Mouse (Mus musculus) lung, embryonic 14.5 days (tissue): ENCODE measurements at regions not wholly inside any gene's neighbourhood (a gene's known extent, or its start where the extent isn't known, plus 50 kb on each side); places are given as distances from the start of the nearest gene placed in this dataset.

ENCODE experiments used
- ATAC-seq: fragments of 200-750 bp; cut with Nextera tagmentation; 2 replicates; pipeline ENCODE4 v1.8.0; 2017; ENCODE audit warnings: mild to moderate bottlenecking, moderate TSS enrichment, moderate library complexity; ENCODE audit not compliant: insufficient read depth
- DNase-seq: peaks from one replicate; pipeline ENCODE4 v3.0.0-alpha.2; 2015
- H3K27ac ChIP-seq: fragments of 300-500 bp; sonication (generic); 2 replicates; pipeline ENCODE4 v1.5.1; 2014; ENCODE audit warnings: low read depth, mild to moderate bottlenecking, moderate library complexity
- H3K27me3 ChIP-seq: fragments of 300-500 bp; sonication (generic); 2 replicates; pipeline ENCODE4 v1.6.1; 2014; ENCODE audit warnings: low read length, control low read depth; ENCODE audit not compliant: insufficient read depth
- H3K36me3 ChIP-seq: fragments of 300-500 bp; sonication (generic); 2 replicates; pipeline ENCODE4 v1.6.1; 2014; ENCODE audit warnings: control low read depth; ENCODE audit not compliant: insufficient read depth
- H3K4me1 ChIP-seq: fragments of 300-500 bp; sonication (generic); 2 replicates; pipeline ENCODE4 v1.6.1; 2014; ENCODE audit warnings: antibody characterized with exemption, control low read depth; ENCODE audit not compliant: insufficient read depth
- H3K4me2 ChIP-seq: fragments of 300-500 bp; sonication (generic); 2 replicates; pipeline ENCODE4 v1.6.1; 2014; ENCODE audit warnings: mild to moderate bottlenecking
- H3K4me3 ChIP-seq: fragments of 300-500 bp; sonication (generic); 2 replicates; pipeline ENCODE4 v1.5.1; 2014; ENCODE audit warnings: low read depth, low read length
- H3K9ac ChIP-seq: fragments of 300-500 bp; sonication (generic); 2 replicates; pipeline ENCODE4 v1.6.1; 2014
- H3K9me3 ChIP-seq: fragments of 300-500 bp; sonication (generic); 2 replicates; pipeline ENCODE4 v1.6.1; 2016; ENCODE audit warnings: low read depth, low read length, control low read depth
- CTCF ChIP-seq: IDR thresholded peaks from 2 replicates; pipeline ENCODE4 v1.5.1; 2016; ENCODE audit warnings: antibody characterized with exemption, low read depth
- WGBS: fragments of 180-500 bp; shearing (Covaris S2); extraction: QIAGEN DNeasy Blood & Tissue Kit; methylation state at CpG from one replicate; pipeline ENCODE4 v1.1.7; 2014; 5-methylcytosine and 5-hydroxymethylcytosine counted together

DNA sequence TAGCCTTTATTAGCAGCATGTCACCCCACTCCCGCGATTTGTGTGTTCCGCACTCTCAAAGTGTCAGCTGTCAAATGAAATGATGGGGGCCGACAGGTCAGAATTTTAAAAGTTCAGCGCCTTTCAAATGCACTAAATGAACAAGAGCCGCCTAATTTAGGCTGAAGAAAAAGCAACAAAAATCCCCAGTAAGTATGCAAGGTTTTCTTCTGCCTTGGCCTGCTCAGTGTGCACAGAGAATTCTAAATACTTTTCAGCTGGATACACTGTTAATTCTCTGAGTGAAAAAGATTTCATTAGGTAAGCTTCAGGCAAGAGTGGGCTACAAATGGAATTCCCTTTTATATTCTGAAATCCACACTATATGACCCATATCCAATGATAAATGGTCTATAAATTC lies 125.9 kb upstream of the BC052040 start:
- H3K4me1 ChIP-seq, result no peaks in the 10 kb centered on the region
- DNase-seq, result no peak
- H3K4me3 ChIP-seq, result no peak overlapping the region
- H3K27me3 ChIP-seq, result no peaks in the 10 kb centered on the region
- H3K27ac ChIP-seq, result no peak overlapping the region
- no peak overlapping the region for H3K4me2 ChIP-seq
- no peak overlapping the region for H3K9ac ChIP-seq
- ATAC-seq, result no peak
- no peaks in the 10 kb centered on the region for H3K9me3 ChIP-seq
- no peak for TF ChIP-seq CTCF
- 70% methylated on average over 6 of the region's 6 CpGs for WGBS
- no peaks in the 10 kb centered on the region for H3K36me3 ChIP-seq

DNA sequence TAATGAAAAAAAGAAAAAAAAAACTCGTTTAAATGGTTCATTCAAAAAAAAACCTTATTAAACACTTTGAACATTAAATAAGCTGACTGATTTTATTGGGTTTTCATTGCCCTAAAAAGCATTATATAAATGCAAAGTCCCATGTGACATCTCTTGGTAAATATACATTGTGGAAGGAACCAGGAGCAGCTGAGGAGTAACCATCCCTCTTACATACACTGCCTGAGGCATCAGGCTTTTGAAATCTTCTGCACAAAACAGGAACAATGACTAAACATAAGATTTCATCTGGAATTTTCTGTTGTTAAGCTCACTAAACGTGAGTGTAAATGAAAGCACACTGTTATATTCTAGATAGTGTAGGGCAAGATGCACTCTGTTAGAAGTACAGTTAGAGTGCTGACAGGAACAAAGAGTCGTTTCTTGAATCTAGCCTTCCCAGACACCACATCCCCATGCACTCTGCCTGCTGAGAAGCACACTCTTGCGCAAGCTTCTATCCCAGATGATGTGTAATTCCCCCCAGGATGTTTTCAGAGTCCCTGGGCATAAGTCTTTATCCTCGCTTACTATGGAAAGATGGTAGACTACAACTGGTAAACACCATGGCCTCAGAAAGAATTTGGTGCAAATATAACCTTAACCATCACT lies 125.0 kb upstream of the BC052040 start:
- no peak overlapping the region for H3K4me2 ChIP-seq
- H3K9ac ChIP-seq, result no peak overlapping the region
- H3K4me3 ChIP-seq, result no peak overlapping the region
- no peaks in the 10 kb centered on the region for H3K4me1 ChIP-seq
- ATAC-seq (no peak), DNase-seq (no peak)
- H3K36me3 ChIP-seq, result no peaks in the 10 kb centered on the region
- TF ChIP-seq CTCF, result no peak
- no peaks in the 10 kb centered on the region for H3K9me3 ChIP-seq
- H3K27ac ChIP-seq, result no peak overlapping the region
- H3K27me3 ChIP-seq, result no peaks in the 10 kb centered on the region
- 59% methylated on average over 5 of the region's 5 CpGs for WGBS

DNA sequence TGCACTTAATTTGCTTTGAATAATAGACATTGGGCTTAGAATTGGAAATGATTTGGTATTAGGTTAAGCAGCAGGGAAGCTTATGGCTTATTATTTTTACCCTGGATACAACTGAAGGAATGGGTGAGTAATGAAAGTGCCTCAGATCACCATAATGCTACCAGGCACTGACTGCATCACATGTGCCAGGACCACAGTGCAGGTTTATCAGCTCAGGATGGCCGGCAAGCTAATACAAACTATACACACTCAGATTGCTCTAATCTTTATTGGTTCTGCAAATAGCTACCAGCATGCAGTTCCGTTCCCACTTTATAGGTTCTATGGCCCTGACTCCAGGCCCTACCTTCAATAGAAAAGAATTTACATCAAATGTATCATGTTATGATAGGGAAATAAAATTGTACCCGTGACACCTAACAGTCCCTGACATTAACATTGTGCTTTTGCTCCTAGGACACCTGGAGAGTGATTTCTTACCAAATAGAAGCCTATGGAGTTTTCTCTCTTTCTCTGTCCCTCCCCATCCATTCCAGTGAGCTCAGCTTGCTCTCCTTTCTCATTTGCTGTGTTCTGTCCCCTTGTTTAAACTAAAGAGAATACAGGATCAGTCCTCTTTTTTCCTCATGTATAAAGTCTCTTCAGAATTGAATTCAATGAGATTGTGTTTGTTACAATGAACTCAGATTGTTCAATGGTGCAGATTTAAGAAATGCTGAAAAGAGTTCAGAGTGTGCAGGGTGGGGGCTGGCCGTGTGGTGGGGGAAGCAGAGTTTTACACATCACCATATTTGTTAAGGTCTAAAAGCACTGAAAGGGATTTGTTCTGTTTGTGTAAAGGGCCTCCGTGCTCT lies 121.3 kb upstream of the BC052040 start:
- no peaks in the 10 kb centered on the region for H3K9me3 ChIP-seq
- H3K36me3 ChIP-seq, result no peaks in the 10 kb centered on the region
- H3K4me3 ChIP-seq, result no peak overlapping the region
- H3K27ac ChIP-seq, result no peak overlapping the region
- H3K4me2 ChIP-seq, result no peak overlapping the region
- H3K4me1 ChIP-seq, result no peaks in the 10 kb centered on the region
- no peak for DNase-seq
- no peak overlapping the region for H3K9ac ChIP-seq
- ATAC-seq, result no peak
- 47% methylated on average over 5 of the region's 5 CpGs for WGBS
- no peak for TF ChIP-seq CTCF
- no peaks in the 10 kb centered on the region for H3K27me3 ChIP-seq

DNA sequence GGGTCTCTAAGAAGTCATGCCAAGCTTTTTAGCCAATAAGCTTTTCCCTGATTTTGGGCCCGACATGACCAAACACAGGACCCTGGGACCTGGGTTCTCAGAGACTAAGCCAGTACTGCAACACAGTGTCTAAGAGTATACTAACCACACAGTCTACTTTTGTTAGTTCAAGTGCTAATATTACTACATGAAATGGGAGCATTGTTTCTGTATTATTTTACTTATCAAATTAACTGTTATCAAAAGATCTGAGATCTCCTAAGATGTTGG lies 120.7 kb upstream of the BC052040 start:
- H3K4me2 ChIP-seq, result no peak overlapping the region
- no peaks in the 10 kb centered on the region for H3K36me3 ChIP-seq
- DNase-seq (no peak), ATAC-seq (0 out of 2 replicates have a peak, but pooled peaks have one; percentile 31)
- H3K4me1 ChIP-seq, result no peaks in the 10 kb centered on the region
- WGBS, result 48% methylated on average over 1 of the region's 1 CpGs
- no peak overlapping the region for H3K4me3 ChIP-seq
- no peaks in the 10 kb centered on the region for H3K9me3 ChIP-seq
- no peak for TF ChIP-seq CTCF
- H3K27ac ChIP-seq, result no peak overlapping the region
- no peaks in the 10 kb centered on the region for H3K27me3 ChIP-seq
- no peak overlapping the region for H3K9ac ChIP-seq

- H3K27ac ChIP-seq, result no peak overlapping the region
- no peaks in the 10 kb centered on the region for H3K27me3 ChIP-seq
- 59% methylated on average over 4 of the region's 4 CpGs for WGBS
- peaks cover 4% of the 10 kb centered on the region for H3K4me1 ChIP-seq
- TF ChIP-seq CTCF, result no peak
- H3K9ac ChIP-seq, result no peak overlapping the region
- DNase-seq (no peak), ATAC-seq (no peak)
- H3K4me3 ChIP-seq, result no peak overlapping the region
- H3K36me3 ChIP-seq, result no peaks in the 10 kb centered on the region
- no peak overlapping the region for H3K4me2 ChIP-seq
- H3K9me3 ChIP-seq, result no peaks in the 10 kb centered on the region
Observed at GRCm38 (mm10) chr2:115466170-115466569, 115.3 kb upstream of the BC052040 start.

DNA sequence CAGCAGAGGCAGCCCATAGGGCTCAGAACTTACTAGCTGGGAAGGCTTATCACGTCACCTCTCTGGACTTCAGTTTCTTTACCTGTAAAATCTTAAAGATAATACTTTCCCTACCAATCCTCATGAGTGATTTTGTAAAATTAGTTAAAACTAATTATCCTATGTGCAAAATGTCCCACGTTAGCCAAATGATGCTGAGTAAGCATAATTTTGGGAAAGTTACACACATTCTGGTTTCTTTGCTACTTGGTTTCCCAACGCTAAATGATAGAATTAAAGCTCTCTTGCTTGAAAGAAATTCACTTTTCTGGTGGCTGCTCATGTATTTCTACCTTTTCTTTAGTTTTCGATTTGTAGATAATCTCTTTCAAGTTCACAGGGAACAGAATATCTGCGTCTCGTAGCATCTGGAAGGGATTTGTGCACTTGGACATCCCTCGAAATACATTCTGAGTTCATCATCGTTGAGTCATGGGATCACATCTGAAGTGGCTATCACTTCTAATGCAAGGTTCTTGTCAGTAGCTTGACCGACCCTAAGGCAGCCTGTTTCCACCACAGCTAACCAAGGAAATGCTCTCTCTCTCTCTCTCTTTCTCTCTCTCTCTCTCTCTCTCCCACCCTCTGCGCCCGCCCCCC lies 114.3 kb upstream of the BC052040 start:
- peak; percentile 9 for DNase-seq
- no peak overlapping the region for H3K9ac ChIP-seq
- no peaks in the 10 kb centered on the region for H3K36me3 ChIP-seq
- ATAC-seq, result peak; percentile 31; the same call in 1 of the 2 replicates
- no peak overlapping the region for H3K4me3 ChIP-seq
- H3K4me2 ChIP-seq, result no peak overlapping the region
- no peaks in the 10 kb centered on the region for H3K27me3 ChIP-seq
- no peak for TF ChIP-seq CTCF
- peaks cover 4% of the 10 kb centered on the region for H3K4me1 ChIP-seq
- no peaks in the 10 kb centered on the region for H3K9me3 ChIP-seq
- 77% methylated on average over 11 of the region's 11 CpGs for WGBS
- no peak overlapping the region for H3K27ac ChIP-seq

- DNase-seq, result no peak
- WGBS, result 70% methylated on average over 6 of the region's 6 CpGs
- H3K9me3 ChIP-seq, result no peaks in the 10 kb centered on the region
- no peak for ATAC-seq
- H3K27ac ChIP-seq, result no peak overlapping the region; the same call in 1 of the 2 replicates
- no peaks in the 10 kb centered on the region for H3K36me3 ChIP-seq
- H3K27me3 ChIP-seq, result no peaks in the 10 kb centered on the region
- peaks cover 4% of the 10 kb centered on the region for H3K4me1 ChIP-seq
- H3K9ac ChIP-seq, result no peak overlapping the region
- TF ChIP-seq CTCF, result no peak
- H3K4me3 ChIP-seq, result no peak overlapping the region
- peak overlapping the region; percentile 20; the same call in 1 of the 2 replicates for H3K4me2 ChIP-seq
Observed at GRCm38 (mm10) chr2:115467936-115468335, 113.6 kb upstream of the BC052040 start.
